Mouse (Mus musculus) liver, adult 2 months (tissue): ENCODE data around the gene Srrd. TPM values are rescaled to one million over a fixed set of nuclear protein-coding genes. Genes with fewer than 3 reads are reported as not detected.

Source experiments
- DNase-seq: peaks from one replicate; pipeline ENCODE4 v3.0.0-alpha.2; 2011; ENCODE audit warnings: low read depth, low spot score; ENCODE audit errors: extremely low read depth
- H3K27ac ChIP-seq: fragments of 200-500 bp; replicated peaks from 2 replicates; pipeline ENCODE4 v1.5.1; 2012; ENCODE audit warnings: low read depth, mild to moderate bottlenecking, control low read depth, inconsistent platforms, low read length; ENCODE audit not compliant: insufficient read depth
- H3K27me3 ChIP-seq: fragments of 200-500 bp; 2 replicates; pipeline ENCODE4 v1.6.1; 2012; ENCODE audit warnings: mild to moderate bottlenecking, moderate library complexity, low read length, inconsistent platforms; ENCODE audit not compliant: control insufficient read depth, insufficient read depth
- H3K36me3 ChIP-seq: fragments of 200-500 bp; 2 replicates; pipeline ENCODE4 v1.6.1; 2012; ENCODE audit warnings: low read length, inconsistent platforms; ENCODE audit not compliant: control insufficient read depth, insufficient read depth
- H3K4me1 ChIP-seq: fragments of 200-500 bp; 2 replicates; pipeline ENCODE4 v1.6.1; 2011; ENCODE audit warnings: low read length; ENCODE audit not compliant: control insufficient read depth, insufficient read depth
- H3K4me3 ChIP-seq: fragments of 200-500 bp; 2 replicates; pipeline ENCODE4 v1.5.1; 2011; ENCODE audit warnings: low read depth, mild to moderate bottlenecking, control low read depth, low read length, moderate library complexity; ENCODE audit not compliant: insufficient read depth
- H3K79me2 ChIP-seq: fragments of 200-500 bp; 2 replicates; pipeline ENCODE4 v1.6.1; 2012; ENCODE audit warnings: inconsistent platforms, mild to moderate bottlenecking, low read length, moderate library complexity; ENCODE audit not compliant: control insufficient read depth, insufficient read depth
- H3K9ac ChIP-seq: fragments of 200-500 bp; 2 replicates; pipeline ENCODE4 v1.6.1; 2012; ENCODE audit warnings: low read depth, mild to moderate bottlenecking, control low read depth, inconsistent platforms, low read length
- CTCF ChIP-seq: fragments of 200-500 bp; IDR thresholded peaks from 2 replicates; pipeline ENCODE4 v1.5.1; 2011; ENCODE audit warnings: low read depth, low read length, control low read depth
- POLR2A ChIP-seq: fragments of 200-500 bp; IDR thresholded peaks from 2 replicates; pipeline ENCODE4 v1.6.1; 2011; ENCODE audit warnings: low read length, control low read depth; ENCODE audit not compliant: insufficient read depth; ENCODE audit errors: extremely low read depth
- WGBS: fragments of 180-500 bp; shearing (Covaris S2); methylation state at CpG from one replicate; pipeline ENCODE4 v1.1.7; 2018; 5-methylcytosine and 5-hydroxymethylcytosine counted together
- polyA plus RNA-seq: library from polyadenylated mRNA; depleted of rRNA; stranded (reverse); fragments of >200 nt; gene quantifications from 2 replicates; pipeline ENCODE4 v1.2.3, GENCODE M21; 2012
- total RNA-seq: library from RNA; depleted of rRNA; stranded (reverse); fragments of >200 nt; gene quantifications from 2 replicates; pipeline ENCODE4 v1.2.3, GENCODE M21; 2014

Srrd gene
- total and polyA plus RNA-seq, 2 experiments, result 12.3 to 30.0 TPM

- H3K36me3 ChIP-seq, result peaks cover 10% of the 10 kb centered on the region; the same call in 1 of the 2 replicates
- H3K9ac ChIP-seq, result no peak overlapping the region
- H3K79me2 ChIP-seq, result no peaks in the 10 kb centered on the region
- no peaks in the 10 kb centered on the region for H3K27me3 ChIP-seq
- DNase-seq, result no peak
- no peak overlapping the region for H3K4me3 ChIP-seq
- no peaks in the 10 kb centered on the region for H3K4me1 ChIP-seq
- no peak overlapping the region for H3K27ac ChIP-seq
- 88% methylated on average over 4 of the region's 4 CpGs for WGBS
- TF ChIP-seq CTCF (no peak), POLR2A (no peak)
These were observed 24.5 kb upstream of the Srrd start for GRCm38 (mm10) chr5:112367338-112367737.

- H3K4me1 ChIP-seq, result no peaks in the 10 kb centered on the region
- no peak overlapping the region for H3K9ac ChIP-seq
- 96% methylated on average over 6 of the region's 6 CpGs for WGBS
- H3K79me2 ChIP-seq, result no peaks in the 10 kb centered on the region
- peaks cover 10% of the 10 kb centered on the region; the same call in 1 of the 2 replicates for H3K36me3 ChIP-seq
- TF ChIP-seq POLR2A, result no peak
- no peak for TF ChIP-seq CTCF
- H3K27ac ChIP-seq, result no peak overlapping the region
- no peaks in the 10 kb centered on the region for H3K27me3 ChIP-seq
- no peak overlapping the region for H3K4me3 ChIP-seq
- no peak for DNase-seq
These were observed 24.0 kb upstream of the Srrd start for GRCm38 (mm10) chr5:112366879-112367278.

GRCm38 (mm10) chr5:112364184-112364797 lies 21.5 kb upstream of the Srrd start:
- 88% methylated on average over 10 of the region's 10 CpGs for WGBS
- H3K9ac ChIP-seq, result no peak overlapping the region
- no peak for DNase-seq
- peaks cover 6% of the 10 kb centered on the region; the same call in 1 of the 2 replicates for H3K36me3 ChIP-seq
- H3K4me3 ChIP-seq, result no peak overlapping the region
- H3K27ac ChIP-seq, result no peak overlapping the region
- no peaks in the 10 kb centered on the region for H3K79me2 ChIP-seq
- no peaks in the 10 kb centered on the region for H3K27me3 ChIP-seq
- no peak for TF ChIP-seq POLR2A
- no peak for TF ChIP-seq CTCF
- H3K4me1 ChIP-seq, result no peaks in the 10 kb centered on the region

- no peak for DNase-seq
- H3K27me3 ChIP-seq, result no peaks in the 10 kb centered on the region
- TF ChIP-seq CTCF (no peak), POLR2A (no peak)
- no peak overlapping the region for H3K9ac ChIP-seq
- H3K27ac ChIP-seq, result no peak overlapping the region
- WGBS, result 100% methylated on average over 3 of the region's 3 CpGs
- no peak overlapping the region for H3K4me3 ChIP-seq
- H3K36me3 ChIP-seq, result peaks cover 4% of the 10 kb centered on the region; the same call in 1 of the 2 replicates
- no peaks in the 10 kb centered on the region for H3K79me2 ChIP-seq
- no peaks in the 10 kb centered on the region for H3K4me1 ChIP-seq
These were observed 17.2 kb upstream of the Srrd start for GRCm38 (mm10) chr5:112360077-112360476.

GRCm38 (mm10) chr5:112359520-112359919 lies 16.7 kb upstream of the Srrd start:
- TF ChIP-seq POLR2A (no peak), CTCF (no peak)
- Histone ChIP-seq H3K9ac (no peak overlapping the region), H3K27me3 (no peaks in the 10 kb centered on the region), H3K36me3 (peaks cover 4% of the 10 kb centered on the region; the same call in 1 of the 2 replicates), H3K4me3 (no peak overlapping the region), H3K4me1 (no peaks in the 10 kb centered on the region), H3K27ac (no peak overlapping the region), H3K79me2 (no peaks in the 10 kb centered on the region)
- no peak for DNase-seq
- 88% methylated on average over 4 of the region's 4 CpGs for WGBS

GRCm38 (mm10) chr5:112356322-112356721 lies 13.5 kb upstream of the Srrd start:
- Histone ChIP-seq H3K36me3 (no peaks in the 10 kb centered on the region), H3K27me3 (no peaks in the 10 kb centered on the region), H3K9ac (no peak overlapping the region), H3K4me1 (no peaks in the 10 kb centered on the region), H3K27ac (no peak overlapping the region), H3K79me2 (no peaks in the 10 kb centered on the region), H3K4me3 (no peak overlapping the region)
- TF ChIP-seq POLR2A, result no peak
- TF ChIP-seq CTCF, result no peak
- DNase-seq, result no peak
- 89% methylated on average over 9 of the region's 9 CpGs for WGBS
